Mouse (Mus musculus) intestine, embryonic 14.5 days (tissue): ENCODE results near the gene Gfod1. TPM values are rescaled to one million over a fixed set of nuclear protein-coding genes. Genes with fewer than 3 reads are reported as not detected.

Experiments used
- ATAC-seq: fragments of 200-750 bp; cut with Nextera tagmentation; replicated peaks from 2 replicates; pipeline ENCODE4 v1.8.0; 2017; ENCODE audit warnings: low read depth, moderate number of reproducible peaks, moderate TSS enrichment, moderate library complexity; ENCODE audit not compliant: low FRiP score, low TSS enrichment
- DNase-seq: peaks from one replicate; pipeline ENCODE4 v3.0.0-alpha.2; 2018; ENCODE audit warnings: low spot score
- H3K27ac ChIP-seq: fragments of 300-500 bp; sonication (generic); 2 replicates; pipeline ENCODE4 v1.5.1; 2014; ENCODE audit warnings: low read depth, mild to moderate bottlenecking, control low read depth
- H3K27me3 ChIP-seq: fragments of 300-500 bp; sonication (generic); replicated peaks from 2 replicates; pipeline ENCODE4 v1.6.1; 2014; ENCODE audit warnings: low read length, control low read depth; ENCODE audit not compliant: control insufficient read depth, insufficient read depth
- H3K36me3 ChIP-seq: fragments of 300-500 bp; sonication (generic); 2 replicates; pipeline ENCODE4 v1.6.1; 2014; ENCODE audit warnings: low read length, control low read depth; ENCODE audit not compliant: control insufficient read depth, insufficient read depth
- H3K4me1 ChIP-seq: fragments of 300-500 bp; sonication (generic); replicated peaks from 2 replicates; pipeline ENCODE4 v1.6.1; 2014; ENCODE audit warnings: low read length, control low read depth, mixed read lengths; ENCODE audit not compliant: control insufficient read depth, insufficient read depth
- H3K4me2 ChIP-seq: fragments of 300-500 bp; sonication (generic); 2 replicates; pipeline ENCODE4 v1.6.1; 2014; ENCODE audit warnings: low read length
- H3K4me3 ChIP-seq: fragments of 300-500 bp; sonication (generic); 2 replicates; pipeline ENCODE4 v1.5.1; 2014; ENCODE audit warnings: low read depth, low read length, control low read depth, mixed read lengths
- H3K9ac ChIP-seq: fragments of 300-500 bp; sonication (generic); 2 replicates; pipeline ENCODE4 v1.6.1; 2014; ENCODE audit warnings: mild to moderate bottlenecking, low read length
- H3K9me3 ChIP-seq: fragments of 300-500 bp; sonication (generic); 2 replicates; pipeline ENCODE4 v1.6.1; 2016; ENCODE audit warnings: low read length, control low read depth; ENCODE audit not compliant: control insufficient read depth
- WGBS: fragments of 180-500 bp; shearing (Covaris S2); extraction: QIAGEN DNeasy Blood & Tissue Kit; methylation state at CpG from one replicate; pipeline ENCODE4 v1.1.7; 2014; 5-methylcytosine and 5-hydroxymethylcytosine counted together
- polyA plus RNA-seq: library from polyadenylated mRNA; unstranded; fragments of >200 nt; fragmentation: Nextera tagmentation; extraction: Ambion mirVana; gene quantifications from 2 replicates; pipeline ENCODE4 v1.2.1, GENCODE M21; 2014

The Gfod1 gene
- polyA plus RNA-seq, 1 experiment from 2014 or later: 0.18 TPM

- no peaks in the 10 kb centered on the region for H3K36me3 ChIP-seq
- H3K27ac ChIP-seq: no peak overlapping the region
- H3K4me2 ChIP-seq: no peak overlapping the region
- H3K4me3 ChIP-seq: no peak overlapping the region
- H3K4me1 ChIP-seq: no peaks in the 10 kb centered on the region
- DNase-seq (no peak), ATAC-seq (no peak)
- 78% methylated on average over 13 of the region's 13 CpGs for WGBS
- no peaks in the 10 kb centered on the region for H3K9me3 ChIP-seq
- no peak overlapping the region for H3K9ac ChIP-seq
- H3K27me3 ChIP-seq: no peaks in the 10 kb centered on the region
These were observed 31.5 kb downstream of the Gfod1 start for GRCm38 (mm10) chr13:43272303-43273135.

DNA sequence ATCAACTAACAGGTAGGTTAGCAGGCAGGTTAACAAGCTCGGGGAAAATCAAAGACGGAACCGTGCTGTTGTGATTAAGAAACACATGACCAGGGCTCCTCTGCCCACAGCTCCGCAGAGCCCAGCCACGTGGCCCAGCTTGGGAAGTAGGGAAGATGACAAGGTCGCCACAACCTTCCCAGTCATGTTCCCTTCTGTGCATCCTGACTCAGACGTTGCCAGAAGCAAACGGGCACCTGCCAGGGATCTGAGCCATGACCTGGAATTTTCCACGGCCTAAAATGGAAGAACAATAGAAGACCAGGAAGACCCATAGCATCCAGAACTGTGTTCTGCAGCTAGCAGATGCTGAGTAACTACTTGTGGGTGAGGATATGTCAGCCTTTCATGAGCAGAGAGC is 32.5 kb downstream of the Gfod1 start:
- no peak for ATAC-seq
- Histone ChIP-seq H3K4me1 (no peaks in the 10 kb centered on the region), H3K27ac (no peak overlapping the region), H3K4me2 (no peak overlapping the region), H3K4me3 (no peak overlapping the region), H3K9ac (no peak overlapping the region), H3K36me3 (no peaks in the 10 kb centered on the region), H3K9me3 (no peaks in the 10 kb centered on the region), H3K27me3 (no peaks in the 10 kb centered on the region)
- 82% methylated on average over 9 of the region's 9 CpGs for WGBS
- DNase-seq: no peak

- Histone ChIP-seq H3K27me3 (no peaks in the 10 kb centered on the region), H3K36me3 (no peaks in the 10 kb centered on the region), H3K4me1 (no peaks in the 10 kb centered on the region), H3K4me3 (no peak overlapping the region), H3K27ac (no peak overlapping the region), H3K4me2 (no peak overlapping the region), H3K9ac (no peak overlapping the region), H3K9me3 (no peaks in the 10 kb centered on the region)
- 80% methylated on average over 10 of the region's 10 CpGs for WGBS
- no peak for DNase-seq
- no peak for ATAC-seq
These were observed 33.8 kb downstream of the Gfod1 start for GRCm38 (mm10) chr13:43270220-43270597.

DNA sequence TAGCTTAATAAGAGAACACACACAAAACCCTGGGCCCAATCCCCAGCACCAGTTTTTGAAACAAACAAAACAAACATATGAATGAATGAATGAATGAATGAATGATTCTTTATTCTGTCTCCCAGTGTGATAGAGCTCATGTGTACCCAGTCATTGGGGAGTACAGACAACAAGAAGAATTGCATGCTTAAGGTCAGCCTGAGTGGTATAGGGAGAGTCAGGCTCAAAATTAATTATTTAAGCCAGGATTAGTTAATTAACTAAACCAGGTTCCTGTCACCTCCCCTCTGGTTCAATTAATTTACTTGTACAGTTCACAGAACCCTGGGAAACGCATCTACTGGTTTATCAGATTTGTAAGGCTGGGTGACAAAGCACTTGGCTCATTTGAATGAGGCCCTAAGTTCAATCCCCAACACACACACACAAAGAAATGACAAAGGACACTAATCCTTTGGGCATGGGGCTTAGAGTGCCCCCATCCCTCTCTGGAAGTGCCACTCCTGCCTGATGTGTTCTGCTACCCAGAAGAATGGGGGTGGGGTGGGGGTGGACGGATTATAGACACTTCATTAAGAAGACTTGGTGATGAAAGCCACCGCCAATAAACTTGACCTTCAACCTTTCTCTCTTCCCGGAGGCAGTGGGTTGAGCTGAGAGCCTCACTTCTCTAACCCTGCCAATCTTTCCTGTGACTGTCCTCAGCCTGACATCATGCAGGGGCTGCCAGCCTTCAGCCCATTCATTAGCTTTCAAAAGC is 34.3 kb downstream of the Gfod1 start:
- H3K4me2 ChIP-seq: no peak overlapping the region
- no peak overlapping the region for H3K27ac ChIP-seq
- WGBS: 50% methylated on average over 4 of the region's 4 CpGs
- no peak for ATAC-seq
- no peaks in the 10 kb centered on the region for H3K27me3 ChIP-seq
- no peaks in the 10 kb centered on the region for H3K4me1 ChIP-seq
- H3K9ac ChIP-seq: no peak overlapping the region
- no peak for DNase-seq
- H3K4me3 ChIP-seq: no peak overlapping the region
- no peaks in the 10 kb centered on the region for H3K36me3 ChIP-seq
- H3K9me3 ChIP-seq: no peaks in the 10 kb centered on the region

DNA sequence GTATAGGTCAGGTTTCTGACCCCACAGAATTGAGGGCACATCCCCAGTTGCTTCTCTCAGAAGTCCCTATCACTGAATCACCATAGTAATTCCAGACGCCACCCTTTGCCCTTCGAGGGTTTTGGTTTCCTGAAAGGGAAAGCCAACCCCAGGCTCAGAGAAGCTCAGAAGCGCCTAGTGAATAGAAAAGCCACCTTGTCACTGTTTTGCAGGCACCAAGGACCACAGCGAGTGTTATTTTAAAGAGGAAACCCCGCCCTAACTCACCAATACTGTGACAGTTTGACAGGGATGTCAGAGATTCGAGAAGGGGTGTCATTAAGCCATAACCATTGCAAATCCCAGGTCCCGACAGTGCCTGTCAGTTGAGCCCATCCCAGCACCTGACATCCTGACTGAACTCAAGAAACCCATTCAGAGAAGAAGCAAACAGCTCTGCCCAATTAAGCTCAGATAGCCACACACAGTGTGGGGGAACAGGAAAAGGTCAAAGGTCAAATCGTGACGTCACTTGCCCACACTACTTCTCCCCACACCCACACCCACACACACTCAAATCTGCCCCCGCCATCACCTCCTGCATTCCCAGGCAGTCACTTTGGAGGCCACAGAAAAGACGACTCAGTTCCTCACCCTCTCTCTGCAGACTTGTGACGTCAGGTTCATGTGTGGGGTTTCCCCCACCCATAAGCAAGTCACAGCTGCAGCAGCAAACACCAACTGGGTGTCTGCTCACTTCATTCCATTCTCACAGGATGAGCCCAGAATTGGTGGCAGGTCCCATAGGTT is 35.2 kb downstream of the Gfod1 start:
- Histone ChIP-seq H3K36me3 (no peaks in the 10 kb centered on the region), H3K9me3 (no peaks in the 10 kb centered on the region), H3K27me3 (no peaks in the 10 kb centered on the region), H3K9ac (no peak overlapping the region), H3K4me3 (no peak overlapping the region), H3K4me2 (no peak overlapping the region), H3K27ac (no peak overlapping the region), H3K4me1 (no peaks in the 10 kb centered on the region)
- DNase-seq: no peak
- ATAC-seq: no peak
- WGBS: 48% methylated on average over 12 of the region's 12 CpGs

DNA sequence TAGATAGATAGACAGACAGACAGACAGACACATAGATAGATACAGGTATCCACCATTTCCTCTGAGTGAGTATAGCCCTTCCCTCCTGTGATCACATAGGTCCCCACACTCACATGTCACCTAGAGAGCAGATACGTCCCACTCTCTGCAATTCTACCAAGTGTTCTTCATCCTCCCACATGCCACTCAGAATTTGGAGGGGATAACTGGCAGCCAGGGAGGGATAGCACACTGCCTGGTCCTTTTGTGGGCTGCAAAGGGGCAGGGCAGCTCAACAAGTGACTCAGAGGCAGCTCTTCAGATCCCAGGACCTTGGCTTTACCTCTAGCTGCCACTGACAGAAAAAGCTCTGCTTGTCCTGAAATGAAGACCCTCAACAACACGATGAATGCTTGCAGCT is 36.1 kb downstream of the Gfod1 start:
- no peaks in the 10 kb centered on the region for H3K36me3 ChIP-seq
- ATAC-seq (no peak), DNase-seq (no peak)
- no peak overlapping the region for H3K9ac ChIP-seq
- H3K27ac ChIP-seq: no peak overlapping the region
- H3K4me2 ChIP-seq: no peak overlapping the region
- 90% methylated on average over 2 of the region's 2 CpGs for WGBS
- no peaks in the 10 kb centered on the region for H3K27me3 ChIP-seq
- no peaks in the 10 kb centered on the region for H3K9me3 ChIP-seq
- no peaks in the 10 kb centered on the region for H3K4me1 ChIP-seq
- H3K4me3 ChIP-seq: no peak overlapping the region

DNA sequence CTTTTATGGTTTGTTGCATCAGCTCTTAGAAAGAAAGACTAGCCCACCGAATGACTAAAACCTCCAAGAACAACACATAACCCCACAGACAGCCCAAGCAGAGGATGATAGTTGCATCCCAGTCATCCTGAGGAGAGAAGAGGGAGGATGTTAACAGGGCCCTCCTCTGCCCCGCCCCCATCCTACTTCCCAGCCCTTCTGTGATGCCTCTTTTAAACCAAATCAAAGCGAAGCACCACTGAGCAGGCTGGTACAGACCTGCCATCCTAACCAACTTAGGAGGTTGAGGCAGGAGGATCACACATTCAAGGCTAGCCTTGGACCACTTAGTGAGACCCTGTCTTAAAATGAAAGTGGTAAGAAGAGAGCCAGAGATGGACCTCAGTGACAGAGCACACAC is 36.8 kb downstream of the Gfod1 start:
- no peaks in the 10 kb centered on the region for H3K36me3 ChIP-seq
- 95% methylated on average over 3 of the region's 3 CpGs for WGBS
- no peaks in the 10 kb centered on the region for H3K9me3 ChIP-seq
- DNase-seq: no peak
- no peak for ATAC-seq
- H3K27ac ChIP-seq: no peak overlapping the region
- no peak overlapping the region for H3K4me3 ChIP-seq
- H3K4me2 ChIP-seq: no peak overlapping the region
- no peak overlapping the region for H3K9ac ChIP-seq
- H3K27me3 ChIP-seq: no peaks in the 10 kb centered on the region
- no peaks in the 10 kb centered on the region for H3K4me1 ChIP-seq

DNA sequence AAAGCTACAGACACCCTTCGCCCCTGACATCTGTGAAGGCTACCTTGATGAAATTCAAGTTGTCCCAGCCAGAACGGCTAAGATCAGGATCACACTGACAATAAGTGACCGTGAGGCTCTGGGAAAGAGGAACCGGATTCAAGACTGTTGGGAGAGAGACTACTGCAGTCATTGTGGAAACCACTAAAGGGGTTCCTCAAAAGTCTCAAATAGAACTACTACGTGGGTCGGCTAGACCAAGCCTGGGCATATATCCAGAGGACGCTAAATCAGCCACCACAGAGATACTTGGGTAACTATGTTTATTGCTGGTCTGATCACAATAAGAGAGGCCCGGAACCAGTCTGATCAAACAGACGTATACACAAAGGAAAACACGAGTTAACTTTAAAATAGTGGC is 37.6 kb downstream of the Gfod1 start:
- H3K36me3 ChIP-seq: no peaks in the 10 kb centered on the region
- no peak overlapping the region for H3K4me2 ChIP-seq
- H3K4me3 ChIP-seq: no peak overlapping the region
- WGBS: 93% methylated on average over 10 of the region's 10 CpGs
- ATAC-seq (no peak), DNase-seq (no peak)
- H3K9me3 ChIP-seq: no peaks in the 10 kb centered on the region
- no peak overlapping the region for H3K9ac ChIP-seq
- H3K27me3 ChIP-seq: no peaks in the 10 kb centered on the region
- no peak overlapping the region for H3K27ac ChIP-seq
- no peaks in the 10 kb centered on the region for H3K4me1 ChIP-seq
